Mouse (Mus musculus): ENCODE data around the gene Fnbp1. TPM values are rescaled to one million over a fixed set of nuclear protein-coding genes. Genes with fewer than 3 reads are reported as not detected.

Fnbp1 gene
- total RNA-seq, 1 experiment from 2014 or later, result 67.2 TPM

GRCm38 (mm10) chr2:31130815-31131299 is 11.0 kb downstream of the Fnbp1 start:
- 0 out of 2 replicates have a peak, but pooled peaks have one; percentile 24 for ATAC-seq (replicated peaks; ENCODE audit: insufficient number of reproducible peaks, low FRiP score, low TSS enrichment, poor library complexity, severe bottlenecking)

DNA sequence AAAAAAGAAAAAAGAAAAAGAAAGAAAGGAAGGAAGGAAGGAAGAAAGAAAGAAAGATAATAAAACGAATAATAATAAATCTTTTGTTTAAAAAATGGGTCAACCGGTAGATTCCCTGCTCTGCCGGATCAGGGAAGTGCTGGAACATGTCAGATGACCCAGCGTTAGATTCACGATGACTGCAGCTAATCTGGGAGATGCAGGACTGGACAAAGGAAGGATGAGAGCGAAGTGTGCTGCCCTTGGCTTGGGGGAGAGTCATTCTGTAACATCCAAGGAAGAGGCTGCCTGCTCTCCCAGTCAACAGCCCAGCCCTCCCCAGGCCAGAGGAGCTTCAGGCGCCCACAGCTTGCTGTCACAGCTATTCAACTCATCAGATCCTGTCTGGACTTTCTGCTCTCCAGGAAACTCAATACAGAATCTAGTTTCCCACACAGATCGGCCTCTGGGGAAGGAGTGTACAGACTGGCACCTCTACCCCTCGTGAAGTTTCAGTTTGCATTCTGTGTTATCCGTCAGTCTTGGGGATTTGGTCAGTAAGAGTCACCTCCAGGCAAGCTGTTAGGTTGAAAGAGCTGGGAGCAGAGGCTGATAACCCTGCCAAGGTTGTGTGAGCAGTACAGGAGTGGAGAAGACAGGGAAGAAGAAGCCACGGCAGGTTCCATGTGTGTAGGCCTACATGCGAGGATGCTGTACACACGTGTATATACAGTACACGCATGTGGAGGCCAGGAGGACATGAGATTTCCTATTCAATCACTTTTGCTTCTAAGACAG is 11.9 kb downstream of the Fnbp1 start:
- no peak for ATAC-seq (replicated peaks; ENCODE audit: insufficient number of reproducible peaks, low FRiP score, low TSS enrichment, poor library complexity, severe bottlenecking)

GRCm38 (mm10) chr2:31127899-31128298 is 13.9 kb downstream of the Fnbp1 start:
- ATAC-seq (replicated peaks; ENCODE audit: insufficient number of reproducible peaks, low FRiP score, low TSS enrichment, poor library complexity, severe bottlenecking), result no peak

GRCm38 (mm10) chr2:31127219-31127618 is 14.6 kb downstream of the Fnbp1 start:
- ATAC-seq (replicated peaks; ENCODE audit: insufficient number of reproducible peaks, low FRiP score, low TSS enrichment, poor library complexity, severe bottlenecking), result peak; percentile 81

- ATAC-seq (replicated peaks; ENCODE audit: insufficient number of reproducible peaks, low FRiP score, low TSS enrichment, poor library complexity, severe bottlenecking), result no peak
Observed at GRCm38 (mm10) chr2:31126048-31126447, 15.8 kb downstream of the Fnbp1 start.

- ATAC-seq (replicated peaks; ENCODE audit: insufficient number of reproducible peaks, low FRiP score, low TSS enrichment, poor library complexity, severe bottlenecking), result no peak
Observed at GRCm38 (mm10) chr2:31125156-31125555, 16.7 kb downstream of the Fnbp1 start.

- no peak for ATAC-seq (replicated peaks; ENCODE audit: insufficient number of reproducible peaks, low FRiP score, low TSS enrichment, poor library complexity, severe bottlenecking)
Observed at GRCm38 (mm10) chr2:31124694-31125093, 17.1 kb downstream of the Fnbp1 start.

GRCm38 (mm10) chr2:31123493-31123892 is 18.3 kb downstream of the Fnbp1 start:
- no peak for ATAC-seq (replicated peaks; ENCODE audit: insufficient number of reproducible peaks, low FRiP score, low TSS enrichment, poor library complexity, severe bottlenecking)

DNA sequence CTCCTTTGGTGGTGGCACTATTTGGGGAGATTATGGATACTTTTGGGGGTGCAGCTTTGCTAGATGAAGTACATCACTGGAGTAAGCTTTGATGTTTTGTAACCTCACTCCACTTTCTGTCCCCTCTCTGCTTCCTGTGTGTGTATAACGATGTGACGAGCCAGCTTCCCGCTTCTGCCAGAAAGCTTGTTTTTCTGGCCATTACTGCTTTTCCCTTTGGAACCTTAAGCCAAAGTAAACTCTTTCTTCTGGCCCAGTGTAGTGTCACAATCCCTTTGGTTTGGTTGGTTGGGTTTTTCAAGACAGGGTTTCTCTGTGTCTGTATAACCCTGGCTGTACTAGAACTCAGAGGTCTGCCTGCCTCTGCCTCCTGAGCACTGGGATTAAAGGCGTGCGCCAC is 19.0 kb downstream of the Fnbp1 start:
- ATAC-seq (replicated peaks; ENCODE audit: insufficient number of reproducible peaks, low FRiP score, low TSS enrichment, poor library complexity, severe bottlenecking), result no peak

- ATAC-seq (replicated peaks; ENCODE audit: insufficient number of reproducible peaks, low FRiP score, low TSS enrichment, poor library complexity, severe bottlenecking), result no peak
Observed at GRCm38 (mm10) chr2:31121131-31121693, 20.6 kb downstream of the Fnbp1 start.

DNA sequence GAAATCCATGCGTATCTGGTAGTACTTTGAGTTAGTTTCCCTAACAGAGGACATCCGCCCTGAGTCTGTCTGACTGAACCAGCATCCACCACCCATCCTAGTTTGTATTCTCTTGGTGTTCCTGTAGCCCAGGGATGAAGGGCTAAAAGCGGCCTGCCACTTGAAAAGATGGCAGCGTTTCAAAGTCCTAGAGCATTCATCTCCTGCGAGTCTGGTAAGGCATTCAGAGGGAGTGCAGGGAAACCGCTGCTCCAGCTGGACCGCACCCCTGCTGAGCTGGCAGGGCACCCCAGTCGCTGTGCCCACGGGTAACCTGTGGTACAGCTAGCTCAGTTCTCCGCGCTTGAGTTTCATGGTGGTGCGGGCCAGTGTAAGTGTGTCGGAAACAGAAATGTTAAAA is 22.0 kb downstream of the Fnbp1 start:
- no peak for ATAC-seq (replicated peaks; ENCODE audit: insufficient number of reproducible peaks, low FRiP score, low TSS enrichment, poor library complexity, severe bottlenecking)

GRCm38 (mm10) chr2:31118639-31119380 is 23.0 kb downstream of the Fnbp1 start:
- peak; percentile 49; the same call in 1 of the 2 replicates for ATAC-seq (replicated peaks; ENCODE audit: insufficient number of reproducible peaks, low FRiP score, low TSS enrichment, poor library complexity, severe bottlenecking)

DNA sequence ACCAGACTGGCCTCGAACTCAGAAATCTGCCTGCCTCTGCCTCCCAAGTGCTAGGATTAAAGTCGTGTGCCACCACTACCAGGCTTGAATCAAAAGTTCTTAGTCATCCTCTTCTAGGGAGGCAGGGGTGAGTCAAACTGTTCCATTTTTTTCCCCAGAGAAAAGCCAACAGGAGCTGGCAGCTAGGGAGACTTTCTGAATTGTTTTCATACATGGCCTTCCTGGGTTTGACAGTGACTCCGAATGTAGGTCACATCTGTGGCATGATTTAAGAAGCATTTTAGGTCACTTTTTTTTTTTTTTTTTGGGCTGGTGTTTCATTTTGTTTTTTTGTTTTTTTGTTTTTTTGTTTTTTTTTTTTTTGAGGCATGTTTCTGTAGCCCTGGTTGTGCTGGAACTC is 23.6 kb downstream of the Fnbp1 start:
- ATAC-seq (replicated peaks; ENCODE audit: insufficient number of reproducible peaks, low FRiP score, low TSS enrichment, poor library complexity, severe bottlenecking), result no peak

DNA sequence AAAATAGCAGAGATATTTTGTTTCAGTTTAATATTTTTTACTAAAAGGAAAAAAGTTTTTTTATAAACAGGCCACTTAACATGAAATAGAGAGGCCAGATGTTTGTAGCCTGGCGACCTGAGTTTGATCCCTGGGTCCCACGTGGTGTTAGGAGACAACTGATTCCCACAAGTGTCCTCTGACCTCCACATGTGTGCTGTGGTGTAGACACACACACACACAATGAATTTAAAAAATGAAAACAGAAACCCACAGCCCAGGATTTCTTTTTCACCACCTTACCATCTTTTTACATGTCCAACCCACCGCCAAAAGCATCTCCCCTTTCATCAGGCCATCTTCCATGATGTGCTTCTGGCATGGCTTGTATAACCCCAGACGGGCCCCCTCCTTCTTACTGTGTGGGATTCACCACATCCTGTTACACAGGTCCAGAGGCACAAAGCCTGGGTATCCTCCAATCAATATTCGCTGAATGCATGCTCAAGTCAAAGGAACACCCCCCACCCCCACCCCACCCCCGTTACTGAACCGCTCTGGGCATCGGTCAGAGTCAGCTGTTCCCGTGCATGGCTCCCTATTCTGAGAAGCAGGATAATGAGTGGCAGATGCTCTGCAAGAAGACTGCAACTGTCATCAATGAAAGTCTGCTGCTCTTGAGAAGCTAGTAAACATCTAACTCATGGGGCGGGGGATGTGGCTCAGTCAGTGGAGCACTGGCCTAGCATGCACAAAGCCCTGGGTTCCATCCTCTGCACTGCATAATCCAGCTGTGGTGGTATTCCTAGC is 25.7 kb downstream of the Fnbp1 start:
- ATAC-seq (replicated peaks; ENCODE audit: insufficient number of reproducible peaks, low FRiP score, low TSS enrichment, poor library complexity, severe bottlenecking), result 0 out of 2 replicates have a peak, but pooled peaks have one; percentile 14

- ATAC-seq (replicated peaks; ENCODE audit: insufficient number of reproducible peaks, low FRiP score, low TSS enrichment, poor library complexity, severe bottlenecking), result no peak
Observed at GRCm38 (mm10) chr2:31115091-31115942, 26.5 kb downstream of the Fnbp1 start.

- ATAC-seq (replicated peaks; ENCODE audit: insufficient number of reproducible peaks, low FRiP score, low TSS enrichment, poor library complexity, severe bottlenecking), result peak; percentile 58; the same call in 1 of the 2 replicates
Observed at GRCm38 (mm10) chr2:31114205-31114604, 27.6 kb downstream of the Fnbp1 start.

- no peak for ATAC-seq (replicated peaks; ENCODE audit: insufficient number of reproducible peaks, low FRiP score, low TSS enrichment, poor library complexity, severe bottlenecking)
Observed at GRCm38 (mm10) chr2:31111685-31112084, 30.1 kb downstream of the Fnbp1 start.

Measured in monocyte, adult 5-6 weeks (primary cell).